Comparison of ENCODE assay signal across 9 mouse cellular contexts in genomic region chr2:90490279-90491046, GRCm38 (mm10).
DNase-seq lines count a peak whose midpoint lies in the region; ATAC-seq and TF ChIP-seq lines count a peak whose summit lies in the region.
"Had no signal": no experiment of that assay in that cellular context is flagged by ENCODE, and none has a peak within 500 bp of the region (broad histone marks: within the 10 kb centered on the region; RNA-seq: fewer than 3 reads in every experiment).

No protein-coding gene starts in this region.

- H3K27me3 ChIP-seq in hindbrain, embryonic 16.5 days (replicated peaks; ENCODE audit: control insufficient read depth, insufficient read depth, low read length): no peaks in the 10 kb centered on the region
- H3K27me3 ChIP-seq in hindbrain, embryonic 11.5 days (ENCODE audit: control insufficient read depth, insufficient read depth, low read length): no peaks in the 10 kb centered on the region

- no peaks in the 10 kb centered on the region for H3K9me3 ChIP-seq in hindbrain, embryonic 16.5 days (ENCODE audit: control insufficient read depth, low read length)
- no peaks in the 10 kb centered on the region for H3K9me3 ChIP-seq in hindbrain, embryonic 11.5 days (ENCODE audit: control insufficient read depth, low read length)

- H3K27ac ChIP-seq in hindbrain, embryonic 16.5 days (ENCODE audit: low read depth, low read length): 0 out of 2 replicates have a peak overlapping the region, but pooled peaks have one; percentile 41
- H3K27ac ChIP-seq in hindbrain, embryonic 11.5 days (ENCODE audit: low read depth, low read length): no peak overlapping the region
- H3K27ac ChIP-seq in bone marrow, adult 2 months (ENCODE audit: control insufficient read depth, insufficient read depth, low read depth, low read length, poor library complexity): peak overlapping the region; percentile 1; the same call in 1 of the 2 replicates
- peak overlapping the region; percentile 60 for H3K27ac ChIP-seq in olfactory bulb, adult 2 months (ENCODE audit: insufficient read depth, low read depth, low read length)
- H3K27ac ChIP-seq: kidney, postnatal 0 days had no signal

- no peak for TF ChIP-seq POLR2A in bone marrow, adult 2 months (IDR thresholded peaks at IDR 0.05; ENCODE audit: borderline replicate concordance, control insufficient read depth, low read depth, low read length)
- TF ChIP-seq POLR2A in olfactory bulb, adult 2 months (IDR thresholded peaks at IDR 0.05; ENCODE audit: insufficient read depth, low read depth, low read length): no peak

- no peak overlapping the region for H3K9ac ChIP-seq in hindbrain, embryonic 16.5 days (ENCODE audit: low read depth, low read length)
- H3K9ac ChIP-seq in hindbrain, embryonic 11.5 days (ENCODE audit: low read depth, low read length): no peak overlapping the region

- no peaks in the 10 kb centered on the region for H3K36me3 ChIP-seq in hindbrain, embryonic 16.5 days (ENCODE audit: control insufficient read depth, insufficient read depth, low read length)
- H3K36me3 ChIP-seq in hindbrain, embryonic 11.5 days (ENCODE audit: control insufficient read depth, insufficient read depth, low read length): no peaks in the 10 kb centered on the region

- 44% methylated on average over 13 of the region's 13 CpGs for WGBS in hindbrain, embryonic 16.5 days
- WGBS in hindbrain, embryonic 11.5 days: 66% methylated on average over 13 of the region's 13 CpGs
- WGBS in bone marrow, adult 2 months: 13% methylated on average over 13 of the region's 13 CpGs
- 56% methylated on average over 13 of the region's 13 CpGs for whole genome bisulfite sequencing in olfactory bulb, adult 2 months

- ATAC-seq in hindbrain, embryonic 16.5 days: peak; percentile 62; the same call in 1 of the 2 replicates
- ATAC-seq in hindbrain, embryonic 11.5 days (ENCODE audit: low FRiP score): no peak
- ATAC-seq in hematopoietic stem cell, adult 5-6 weeks (replicated peaks in 1 of 2; ENCODE audit: insufficient read depth in 1 of 2, low FRiP score in 2 of 2, low TSS enrichment in 1 of 2, low read depth in 1 of 2, poor library complexity in 2 of 2, severe bottlenecking in 2 of 2): peak; percentile 57 to 70

- no peak for DNase-seq in hindbrain, embryonic 11.5 days (ENCODE audit: low spot score)
- no peak for DNase-seq in embryo, embryonic 9.5 days (ENCODE audit: extremely low spot score)
- no peak for DNase-seq in thymus, postnatal 14 days
- no peak for DNase-seq in kidney, adult 11 months

- H3K4me1 ChIP-seq in hindbrain, embryonic 16.5 days (ENCODE audit: control insufficient read depth, insufficient read depth, low read depth, low read length): peaks cover 14% of the 10 kb centered on the region
- H3K4me1 ChIP-seq in hindbrain, embryonic 11.5 days (replicated peaks; ENCODE audit: control insufficient read depth, insufficient read depth, low read length): no peaks in the 10 kb centered on the region
- peaks cover 14% of the 10 kb centered on the region for H3K4me1 ChIP-seq in bone marrow, adult 2 months (ENCODE audit: control insufficient read depth, insufficient read depth, low read length)
- peaks cover 7% of the 10 kb centered on the region for H3K4me1 ChIP-seq in olfactory bulb, adult 2 months (ENCODE audit: control insufficient read depth, insufficient read depth, low read length)

- 0 out of 2 replicates have a peak overlapping the region, but pooled peaks have one; percentile 7 for H3K4me2 ChIP-seq in hindbrain, embryonic 16.5 days (ENCODE audit: low read length)
- H3K4me2 ChIP-seq in hindbrain, embryonic 11.5 days (replicated peaks; ENCODE audit: low read depth, low read length): no peak overlapping the region

- TF ChIP-seq CTCF in bone marrow, adult 2 months (IDR thresholded peaks at IDR 0.05; ENCODE audit: control insufficient read depth, insufficient read depth, low read length): no peak
- TF ChIP-seq CTCF in olfactory bulb, adult 2 months (IDR thresholded peaks at IDR 0.05; ENCODE audit: insufficient read depth, low read depth, low read length): no peak

- H3K4me3 ChIP-seq in hindbrain, embryonic 16.5 days (ENCODE audit: low read length): no peak overlapping the region
- no peak overlapping the region for H3K4me3 ChIP-seq in hindbrain, embryonic 11.5 days (ENCODE audit: low read depth, low read length)
- H3K4me3 ChIP-seq in bone marrow, adult 2 months (replicated peaks; ENCODE audit: control insufficient read depth, low read depth, low read length): no peak overlapping the region
- no peak overlapping the region for H3K4me3 ChIP-seq in olfactory bulb, adult 2 months (ENCODE audit: insufficient read depth, low read depth, low read length)
